Mouse (Mus musculus): Measurements from ENCODE around the gene Mbip.

GRCm38 (mm10) chr12:56297921-56298830 lies 47.5 kb downstream of the Mbip start:
- TF ChIP-seq CTCF (IDR thresholded peaks at IDR 0.05; ENCODE audit: insufficient read depth, low read length) (no peak), POLR2A (IDR thresholded peaks at IDR 0.05; ENCODE audit: borderline replicate concordance, extremely low read depth, low read depth, low read length) (no peak)

Data from lung, adult 2 months (tissue).